Mouse (Mus musculus) forebrain, postnatal 0 days (tissue): Measurements from ENCODE around the gene Xbp1. TPM values are rescaled to one million over a fixed set of nuclear protein-coding genes. Genes with fewer than 3 reads are reported as not detected.

Experiments
- ATAC-seq: fragments of 200-750 bp; cut with Nextera tagmentation; 2 replicates; pipeline ENCODE4 v1.8.0; 2017; ENCODE audit warnings: mild to moderate bottlenecking, moderate library complexity
- DNase-seq: peaks from one replicate; pipeline ENCODE4 v3.0.0-alpha.2; 2015
- H3K27ac ChIP-seq: fragments of 300-500 bp; sonication (generic); 2 replicates; pipeline ENCODE4 v1.5.1; 2014; ENCODE audit warnings: low read depth, mild to moderate bottlenecking, antibody characterized with exemption, low read length, moderate library complexity, mixed read lengths
- H3K27me3 ChIP-seq: fragments of 300-500 bp; sonication (generic); 2 replicates; pipeline ENCODE4 v1.6.1; 2014; ENCODE audit warnings: mild to moderate bottlenecking, low read length, mixed read lengths; ENCODE audit not compliant: insufficient read depth
- H3K36me3 ChIP-seq: fragments of 300-500 bp; sonication (generic); 2 replicates; pipeline ENCODE4 v1.6.1; 2014; ENCODE audit warnings: mild to moderate bottlenecking, moderate library complexity; ENCODE audit not compliant: insufficient read depth
- H3K4me1 ChIP-seq: fragments of 300-500 bp; sonication (generic); 2 replicates; pipeline ENCODE4 v1.6.1; 2014; ENCODE audit warnings: antibody characterized with exemption; ENCODE audit not compliant: insufficient read depth
- H3K4me2 ChIP-seq: fragments of 300-500 bp; sonication (generic); 2 replicates; pipeline ENCODE4 v1.6.1; 2014; ENCODE audit warnings: low read depth, mild to moderate bottlenecking, moderate library complexity
- H3K4me3 ChIP-seq: fragments of 300-500 bp; sonication (generic); 2 replicates; pipeline ENCODE4 v1.5.1; 2014; ENCODE audit warnings: low read depth, low read length, mixed read lengths
- H3K9ac ChIP-seq: fragments of 300-500 bp; sonication (generic); 2 replicates; pipeline ENCODE4 v1.6.1; 2014; ENCODE audit warnings: mild to moderate bottlenecking
- H3K9me3 ChIP-seq: fragments of 300-500 bp; sonication (generic); 2 replicates; pipeline ENCODE4 v1.6.1; 2016; ENCODE audit warnings: low read length
- CTCF ChIP-seq: sonication (generic); IDR thresholded peaks from 2 replicates; pipeline ENCODE4 v1.5.1; 2016; ENCODE audit warnings: antibody characterized with exemption, control low read depth, low read depth
- WGBS: fragments of 180-500 bp; shearing (Covaris S2); extraction: QIAGEN DNeasy Blood & Tissue Kit; methylation state at CpG from one replicate; pipeline ENCODE4 v1.1.7; 2014; 5-methylcytosine and 5-hydroxymethylcytosine counted together
- polyA plus RNA-seq: library from polyadenylated mRNA; unstranded; fragments of >200 nt; fragmentation: Nextera tagmentation; extraction: Ambion mirVana; gene quantifications from 2 replicates; pipeline ENCODE4 v1.2.1, GENCODE M21; 2015
- total RNA-seq: library from RNA; depleted of rRNA; stranded (reverse); fragments of >200 nt; gene quantifications from 2 replicates; pipeline ENCODE4 v1.2.3, GENCODE M21; 2014

Gene Xbp1
- total and polyA plus RNA-seq, 2 experiments from 2014 or later = 100 to 120 TPM

DNA sequence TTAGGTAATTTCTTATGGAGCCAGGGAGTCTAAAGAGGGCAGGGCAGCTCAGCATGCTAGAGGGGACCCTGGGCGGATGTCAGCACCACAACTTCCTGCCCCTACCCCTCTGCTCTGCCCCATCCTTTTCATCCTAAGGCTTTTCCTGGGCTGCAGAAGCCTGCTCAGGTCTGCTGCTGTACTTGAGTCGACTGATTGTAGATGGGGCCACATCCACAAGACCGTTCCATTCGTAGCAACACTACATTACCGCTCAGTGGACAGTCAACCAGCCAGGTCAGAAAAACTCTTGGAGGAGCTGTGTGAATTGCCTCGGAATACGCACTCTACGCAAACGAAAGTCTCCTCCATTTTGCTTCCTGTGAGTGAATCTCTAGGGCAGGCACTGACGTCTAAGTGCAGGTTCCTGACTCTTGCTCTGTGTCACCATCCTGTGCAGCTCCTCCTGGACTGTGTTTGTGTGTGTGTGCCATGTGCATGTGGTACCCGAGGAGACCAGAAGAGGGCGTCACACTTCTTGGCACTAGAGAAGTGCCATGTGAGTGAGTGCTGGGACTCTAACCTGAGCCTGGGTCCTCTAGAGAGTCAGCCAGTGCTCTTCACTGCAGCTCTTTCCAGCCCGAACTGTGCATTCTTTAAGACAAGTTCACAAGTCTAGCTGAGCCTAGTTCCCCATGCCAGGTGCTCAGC is 23.8 kb upstream of the Xbp1 start:
- H3K36me3 ChIP-seq = no peaks in the 10 kb centered on the region
- 0 out of 2 replicates have a peak, but pooled peaks have one; percentile 4 for TF ChIP-seq CTCF
- no peak overlapping the region for H3K4me2 ChIP-seq
- H3K4me3 ChIP-seq = no peak overlapping the region
- ATAC-seq = no peak
- H3K27ac ChIP-seq = no peak overlapping the region
- 96% methylated on average over 13 of the region's 13 CpGs for WGBS
- H3K9ac ChIP-seq = no peak overlapping the region
- no peak for DNase-seq
- H3K9me3 ChIP-seq = no peaks in the 10 kb centered on the region
- H3K4me1 ChIP-seq = no peaks in the 10 kb centered on the region
- no peaks in the 10 kb centered on the region for H3K27me3 ChIP-seq

DNA sequence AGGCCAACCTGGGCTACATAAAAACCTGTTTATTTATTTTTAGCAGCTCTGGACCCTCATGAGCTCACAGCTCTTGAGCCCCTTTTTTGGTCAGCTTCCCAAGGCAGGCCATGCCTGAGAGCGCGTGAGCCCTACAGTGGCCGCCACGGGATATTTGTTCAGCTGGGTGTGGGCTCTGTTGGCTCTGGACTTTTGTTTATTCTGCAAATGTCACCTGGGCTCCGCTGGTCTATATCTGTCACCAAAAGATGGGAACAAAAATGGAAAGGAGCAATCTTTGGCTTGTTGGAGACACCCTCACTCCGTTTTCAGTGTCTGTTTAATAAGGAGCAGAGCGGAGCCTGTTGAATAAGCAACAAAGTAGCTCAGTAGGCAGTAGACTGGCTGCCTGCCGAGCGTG is 22.0 kb upstream of the Xbp1 start:
- no peak for ATAC-seq
- no peaks in the 10 kb centered on the region for H3K4me1 ChIP-seq
- no peak overlapping the region for H3K4me2 ChIP-seq
- 81% methylated on average over 9 of the region's 9 CpGs for WGBS
- H3K9me3 ChIP-seq = no peaks in the 10 kb centered on the region
- DNase-seq = no peak
- no peak overlapping the region for H3K4me3 ChIP-seq
- TF ChIP-seq CTCF = no peak
- H3K36me3 ChIP-seq = no peaks in the 10 kb centered on the region
- no peaks in the 10 kb centered on the region for H3K27me3 ChIP-seq
- H3K9ac ChIP-seq = no peak overlapping the region
- H3K27ac ChIP-seq = no peak overlapping the region

DNA sequence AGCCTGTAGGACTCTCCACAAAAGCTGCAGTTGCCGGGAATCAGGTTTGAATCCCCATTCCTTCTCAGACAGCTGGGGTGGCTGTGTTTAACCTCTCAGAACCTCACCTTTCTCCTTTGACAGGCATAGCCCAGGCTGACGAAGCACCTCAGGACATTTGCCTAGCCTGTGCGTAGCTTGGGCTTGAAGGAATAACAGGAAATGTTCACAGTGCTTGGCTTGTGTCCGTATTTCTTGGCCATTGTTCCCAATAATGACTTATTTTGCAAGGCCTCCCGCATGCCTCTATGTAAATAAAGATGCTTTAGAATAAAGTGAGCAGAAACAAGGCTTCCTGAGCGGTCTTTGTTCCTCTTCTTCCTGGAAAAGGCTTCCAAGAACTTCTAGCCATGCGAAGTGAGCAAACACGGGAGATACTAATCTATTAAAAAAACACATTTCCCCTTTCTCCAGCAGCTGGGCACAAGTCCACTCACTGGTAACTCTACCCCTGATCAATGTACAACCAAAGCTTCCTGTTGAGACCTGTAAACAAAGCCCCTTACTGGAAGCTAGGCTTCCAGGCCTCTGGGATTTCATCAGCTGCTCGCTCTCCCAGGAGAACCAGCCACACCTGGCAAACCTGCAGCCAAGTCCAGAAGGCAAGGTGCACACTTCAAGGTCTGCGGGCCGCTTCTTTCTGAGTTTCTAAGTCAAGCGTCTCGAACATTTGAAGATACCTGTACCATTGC is 21.4 kb upstream of the Xbp1 start:
- H3K36me3 ChIP-seq = no peaks in the 10 kb centered on the region
- ATAC-seq (no peak), DNase-seq (no peak)
- no peaks in the 10 kb centered on the region for H3K4me1 ChIP-seq
- no peak overlapping the region for H3K4me3 ChIP-seq
- no peak overlapping the region for H3K27ac ChIP-seq
- H3K9ac ChIP-seq = no peak overlapping the region
- no peaks in the 10 kb centered on the region for H3K27me3 ChIP-seq
- H3K9me3 ChIP-seq = no peaks in the 10 kb centered on the region
- WGBS = 79% methylated on average over 13 of the region's 13 CpGs
- TF ChIP-seq CTCF = no peak
- H3K4me2 ChIP-seq = no peak overlapping the region

DNA sequence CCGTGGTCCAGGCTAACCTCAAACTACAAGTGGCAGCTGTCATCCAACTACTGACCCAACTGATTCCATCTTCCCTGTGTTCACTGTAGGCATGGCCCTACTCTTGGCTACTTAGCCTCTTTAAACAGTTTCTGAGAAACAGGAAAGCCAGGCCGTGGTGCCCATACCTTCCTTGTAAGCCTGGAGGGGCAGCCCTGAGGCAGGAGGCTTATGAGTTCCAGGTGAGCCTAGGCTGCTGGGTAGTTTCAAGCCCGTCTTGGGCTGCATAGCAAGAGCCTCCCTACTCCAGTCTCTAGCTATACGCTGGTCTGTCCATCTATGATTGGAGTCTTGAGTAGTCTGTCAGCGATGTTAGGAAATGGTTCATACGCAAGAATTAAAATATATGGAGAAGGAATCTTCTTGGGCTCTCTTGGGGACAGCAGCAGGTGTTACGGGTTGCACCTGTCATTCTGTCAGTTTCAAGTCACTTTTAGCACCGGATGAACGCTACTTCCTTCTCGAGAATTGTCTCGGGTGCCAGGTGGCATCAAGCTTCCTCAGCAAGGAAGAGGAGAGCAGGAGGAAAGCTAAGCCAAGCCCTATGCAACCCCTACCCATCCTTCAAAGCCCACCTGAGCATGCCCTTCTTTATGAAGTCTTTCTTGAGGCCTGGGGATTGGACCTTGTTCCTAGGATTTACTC is 20.4 kb upstream of the Xbp1 start:
- Histone ChIP-seq H3K27me3 (no peaks in the 10 kb centered on the region), H3K36me3 (no peaks in the 10 kb centered on the region), H3K9me3 (no peaks in the 10 kb centered on the region), H3K4me1 (no peaks in the 10 kb centered on the region), H3K27ac (no peak overlapping the region), H3K4me3 (no peak overlapping the region), H3K9ac (no peak overlapping the region), H3K4me2 (no peak overlapping the region)
- no peak for DNase-seq
- ATAC-seq = no peak
- WGBS = 84% methylated on average over 11 of the region's 11 CpGs
- no peak for TF ChIP-seq CTCF

DNA sequence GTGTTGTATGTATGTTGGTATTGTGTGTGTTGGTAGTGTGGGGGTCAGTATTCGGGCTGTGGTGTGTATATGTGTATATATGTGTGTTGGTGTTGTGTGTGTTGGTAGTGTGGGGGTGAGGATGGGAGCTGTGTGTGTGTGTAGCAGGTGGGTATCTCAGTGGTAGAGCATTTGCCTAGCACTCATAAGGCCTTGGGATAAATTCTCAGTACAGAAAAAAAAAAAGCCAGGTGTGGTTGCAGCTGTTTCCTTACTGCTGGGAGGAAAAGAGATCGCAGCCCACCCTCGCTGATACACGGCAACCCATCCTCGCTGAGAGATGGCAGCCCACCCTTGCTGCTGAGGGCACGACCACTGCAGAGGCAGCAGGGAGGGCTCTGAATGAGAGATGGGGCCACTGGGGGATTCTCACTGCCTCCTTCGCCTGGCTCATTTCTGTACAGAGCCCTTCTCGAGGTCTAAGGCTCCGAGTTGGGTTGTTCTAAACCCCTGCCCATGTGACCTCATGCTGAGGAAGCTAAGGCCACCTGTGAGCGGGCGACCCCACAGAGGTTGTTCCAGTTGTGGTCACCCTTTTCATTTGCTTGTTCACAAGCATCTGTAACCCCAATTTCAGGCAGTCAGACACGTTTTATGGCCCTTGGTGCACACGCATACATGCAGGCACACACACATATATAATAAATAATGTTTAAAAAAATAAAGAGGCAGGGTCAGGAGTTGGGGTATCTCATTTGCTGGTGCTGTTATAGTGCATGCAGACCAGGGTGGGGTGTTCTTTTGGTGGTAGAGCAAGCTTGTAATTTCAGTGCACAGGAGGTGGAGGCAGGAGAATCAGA is 19.3 kb upstream of the Xbp1 start:
- Histone ChIP-seq H3K9me3 (no peaks in the 10 kb centered on the region), H3K9ac (no peak overlapping the region), H3K27ac (no peak overlapping the region), H3K4me3 (no peak overlapping the region), H3K36me3 (no peaks in the 10 kb centered on the region), H3K27me3 (no peaks in the 10 kb centered on the region), H3K4me2 (no peak overlapping the region), H3K4me1 (no peaks in the 10 kb centered on the region)
- DNase-seq = no peak
- no peak for ATAC-seq
- 80% methylated on average over 13 of the region's 13 CpGs for WGBS
- TF ChIP-seq CTCF = no peak

DNA sequence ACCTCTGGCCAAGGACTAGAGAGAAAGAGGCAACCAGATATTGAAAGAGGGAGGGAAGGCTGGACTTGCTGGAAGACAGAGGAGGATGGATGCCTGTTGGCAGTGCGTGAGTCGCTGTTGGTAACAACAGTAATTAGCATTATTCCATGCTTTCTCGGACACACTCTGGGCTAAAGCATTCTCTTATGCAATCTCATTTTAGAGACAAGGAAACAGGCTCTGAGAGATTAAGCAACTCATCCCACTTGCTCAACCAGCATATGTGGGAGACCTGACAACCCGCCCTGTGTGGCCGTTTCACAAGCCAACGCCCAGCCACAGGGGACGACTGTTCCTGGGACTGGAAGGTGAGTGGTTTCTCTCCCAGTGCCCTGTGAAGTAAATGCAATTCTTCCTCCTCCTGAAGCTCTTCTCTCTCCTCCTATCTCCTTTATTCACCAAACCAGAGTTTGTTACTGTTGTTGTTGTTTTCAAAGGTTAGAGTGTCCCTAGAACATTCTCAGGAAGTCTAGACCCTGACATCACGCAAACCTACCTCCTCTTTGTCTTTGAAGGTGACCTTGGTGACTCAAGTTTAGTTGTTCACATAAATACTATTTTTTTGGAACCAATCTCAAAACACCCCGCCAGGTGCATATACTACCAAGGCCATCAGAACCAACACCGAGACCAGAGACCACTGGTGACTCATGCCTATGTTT is 18.0 kb upstream of the Xbp1 start:
- Histone ChIP-seq H3K27me3 (no peaks in the 10 kb centered on the region), H3K36me3 (no peaks in the 10 kb centered on the region), H3K4me2 (no peak overlapping the region), H3K27ac (no peak overlapping the region), H3K4me1 (no peaks in the 10 kb centered on the region), H3K9me3 (no peaks in the 10 kb centered on the region), H3K4me3 (no peak overlapping the region), H3K9ac (no peak overlapping the region)
- ATAC-seq = no peak
- WGBS = 82% methylated on average over 10 of the region's 10 CpGs
- no peak for DNase-seq
- TF ChIP-seq CTCF = no peak
